Mouse (Mus musculus): ENCODE measurements around the gene BC048562. TPM values are rescaled to one million over a fixed set of nuclear protein-coding genes. Genes with fewer than 3 reads are reported as not detected.

The BC048562 gene
- total RNA-seq (2021) = not detected
- long read RNA-seq, experiment 1 = 0 reads
- long read RNA-seq, experiment 2 = 0 reads

DNA sequence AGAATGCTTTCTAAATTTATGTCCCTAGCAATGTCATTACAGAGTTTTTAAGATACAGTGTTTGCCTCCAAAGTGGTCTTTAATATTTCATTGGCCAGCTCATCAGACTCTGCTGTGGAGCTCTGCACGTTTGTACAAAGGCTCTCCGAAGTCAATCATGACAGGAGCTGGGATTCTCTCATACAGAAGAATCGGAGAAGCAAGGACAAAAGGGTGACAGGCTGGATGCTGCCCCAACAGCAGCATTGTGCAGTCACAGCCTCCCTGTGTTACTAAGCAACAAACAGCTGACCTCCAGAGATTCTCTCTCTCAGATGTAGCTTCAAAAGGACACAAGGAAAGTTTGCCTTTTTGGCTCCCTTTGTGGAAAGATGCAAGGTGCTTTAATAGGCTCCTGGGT, at the start of gene BC048562:
TSS of gene BC048562 (plus strand) at position 301 of the 400 bp plus-strand sequence.
- DNase-seq = no peak

DNA sequence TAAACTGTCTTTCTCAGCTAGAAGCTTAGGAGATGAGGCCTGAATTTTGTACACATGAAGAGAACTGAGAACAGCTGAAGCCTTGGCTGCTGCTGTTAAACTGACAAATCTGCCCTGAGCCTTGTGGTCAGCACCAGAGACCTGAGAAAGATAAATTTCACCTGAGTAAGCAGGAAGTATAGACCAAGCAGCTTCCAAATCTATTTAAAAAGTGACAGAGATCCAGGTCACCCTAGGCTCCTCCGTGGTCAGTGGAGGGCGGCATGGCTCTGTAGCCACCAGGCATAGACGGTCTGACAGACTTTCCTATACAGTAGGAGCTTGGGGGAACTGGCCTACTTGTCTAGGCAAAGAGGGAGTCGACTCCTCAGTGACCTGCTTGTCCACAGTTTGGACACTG, 49.5 kb upstream of the BC048562 start:
- DNase-seq = no peak

GRCm38 (mm10) chr9:108388601-108389000, 47.7 kb upstream of the BC048562 start:
- DNase-seq = no peak

DNA sequence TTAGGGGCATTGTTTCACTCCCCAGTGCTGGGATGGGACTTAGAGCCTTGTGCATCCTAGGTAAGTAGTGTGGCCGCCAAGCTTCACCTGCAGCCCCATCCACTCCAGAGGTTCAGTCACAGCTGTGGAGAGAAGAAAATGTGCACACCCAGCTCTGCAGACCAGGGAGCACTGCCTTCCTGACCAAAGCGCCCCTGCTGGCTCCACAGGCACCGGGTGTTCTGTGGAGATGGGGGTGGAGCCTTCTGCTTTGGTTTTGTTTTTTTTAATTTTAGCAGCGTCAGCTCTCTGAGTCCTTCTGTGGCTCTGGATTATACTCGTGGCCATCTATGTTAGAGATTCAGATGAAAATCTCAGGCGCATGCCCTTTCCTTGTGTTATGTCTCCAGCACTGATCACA, 47.1 kb upstream of the BC048562 start:
- no peak for DNase-seq

DNA sequence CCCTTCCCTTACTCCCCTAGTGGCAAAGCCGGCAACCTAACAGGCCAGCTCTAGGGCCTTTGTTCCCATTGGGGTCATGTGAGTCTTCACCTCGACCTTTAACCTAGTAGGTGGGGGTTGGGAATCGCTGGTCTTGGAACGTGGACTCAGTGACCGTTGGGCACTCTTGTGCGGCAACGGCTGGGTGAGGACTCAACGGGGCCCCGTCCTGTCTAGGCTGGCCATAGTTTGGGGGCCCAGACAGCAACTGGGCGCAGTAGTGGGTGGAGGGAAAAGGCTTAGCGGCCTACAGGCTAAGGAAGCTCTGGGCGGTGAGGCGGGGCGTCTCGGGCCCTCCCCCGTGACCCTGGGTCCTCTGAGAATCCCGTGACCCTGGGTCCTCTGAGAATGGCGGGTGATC, 43.6 kb upstream of the BC048562 start, which contains the start of gene 1700102P08Rik:
TSS of gene 1700102P08Rik (plus strand) at position 130 of the 400 bp plus-strand sequence.
- DNase-seq = peak; percentile 36

DNA sequence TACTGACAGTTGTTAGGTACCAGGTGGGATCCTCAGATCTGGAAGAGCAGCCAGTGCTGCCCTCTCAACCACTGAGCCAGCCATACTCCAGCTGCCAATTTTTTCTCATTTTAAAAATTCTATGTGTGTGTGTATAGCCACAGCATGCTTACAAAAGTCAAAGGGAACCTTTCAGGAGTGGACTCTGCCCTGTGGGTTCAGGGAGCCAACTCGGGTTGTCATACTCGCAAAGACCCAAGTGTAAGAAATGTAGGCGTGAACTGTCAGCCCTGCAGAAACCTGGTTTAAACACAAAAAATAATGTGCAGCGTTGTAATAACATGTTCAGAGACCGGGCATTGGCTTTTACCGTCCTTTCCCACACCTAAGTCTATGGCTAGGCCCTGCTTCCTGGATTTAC, 42.1 kb upstream of the BC048562 start:
- no peak for DNase-seq

DNA sequence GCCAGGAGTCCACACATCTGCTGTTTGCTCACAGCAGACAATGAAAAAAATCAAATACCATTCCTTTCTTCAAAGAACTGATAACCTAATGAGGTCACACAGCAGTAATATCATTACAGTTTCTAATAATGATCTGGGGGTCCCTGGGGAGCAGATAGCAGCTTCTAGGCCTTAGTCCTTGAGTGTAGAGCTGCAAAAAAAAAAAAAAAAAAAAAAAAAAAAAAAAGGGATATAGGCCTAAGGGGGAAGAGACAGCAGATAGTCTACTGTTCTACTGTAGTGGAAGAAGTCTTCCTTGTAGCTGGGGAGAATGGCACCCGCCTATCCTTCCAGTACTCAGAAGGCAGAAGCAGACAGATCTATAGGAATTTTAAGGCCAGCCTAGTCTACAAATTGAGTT, 40.9 kb upstream of the BC048562 start:
- DNase-seq = no peak

DNA sequence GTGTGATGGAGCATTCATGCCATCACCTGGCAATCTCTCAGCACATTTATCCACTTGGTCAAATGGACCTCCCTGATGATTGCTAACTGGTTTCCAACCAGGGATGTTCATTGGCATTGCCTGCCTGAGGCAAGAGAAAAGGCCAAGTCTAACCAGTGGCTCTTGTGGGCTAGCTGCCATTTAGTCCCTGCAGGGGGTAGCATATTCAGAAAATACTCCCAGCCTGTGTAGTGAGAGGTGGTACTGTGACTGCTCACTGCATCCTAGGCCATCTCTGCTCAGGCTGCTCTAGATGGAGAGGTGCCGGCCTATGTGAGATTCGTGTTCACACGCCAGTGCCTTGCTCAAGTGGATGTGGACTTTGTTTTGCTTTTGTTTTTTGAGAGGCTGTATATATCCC, 38.0 kb upstream of the BC048562 start:
- DNase-seq = no peak

GRCm38 (mm10) chr9:108401186-108401960, 34.9 kb upstream of the BC048562 start:
- peak; percentile 45 for DNase-seq

DNA sequence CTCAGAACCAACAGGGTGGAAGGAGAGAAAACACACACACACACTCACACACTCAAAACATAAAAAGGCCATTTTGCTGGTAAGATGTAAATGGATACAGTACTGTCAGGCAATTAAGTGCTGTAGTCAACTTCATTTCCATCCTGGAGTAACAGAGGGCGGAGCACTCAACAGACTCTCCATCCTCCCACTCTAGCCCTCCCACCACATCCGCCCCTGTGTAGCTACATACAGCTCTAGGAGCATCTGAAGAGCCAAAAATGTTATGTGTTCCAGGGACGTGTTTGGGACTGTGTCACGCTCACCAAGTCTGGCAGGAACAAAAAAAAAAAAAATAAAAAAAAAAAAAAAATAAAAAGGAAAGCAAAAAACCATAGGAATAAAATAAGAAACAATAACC, 33.2 kb upstream of the BC048562 start:
- no peak for DNase-seq

GRCm38 (mm10) chr9:108404451-108404850, 31.8 kb upstream of the BC048562 start:
- DNase-seq = no peak

DNA sequence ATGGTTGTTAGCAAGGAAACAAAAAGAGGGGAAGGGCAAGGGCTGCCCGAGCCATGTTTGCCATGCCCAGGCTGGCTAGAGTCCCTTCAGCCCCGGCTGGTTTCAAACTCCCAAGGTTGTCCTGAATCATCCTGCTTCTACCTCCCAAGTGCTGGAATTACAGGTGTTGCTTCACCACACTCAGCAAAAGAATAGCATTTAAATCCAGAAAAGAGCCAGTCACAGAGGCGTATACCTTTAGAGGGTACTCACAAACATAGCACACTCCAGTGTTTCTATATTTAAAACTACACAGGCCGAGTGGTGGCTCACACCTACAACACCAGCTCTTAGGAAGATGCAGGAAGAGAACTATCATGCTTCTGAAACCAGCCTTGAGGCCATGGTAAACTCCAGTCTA, 26.7 kb upstream of the BC048562 start:
- no peak for DNase-seq

DNA sequence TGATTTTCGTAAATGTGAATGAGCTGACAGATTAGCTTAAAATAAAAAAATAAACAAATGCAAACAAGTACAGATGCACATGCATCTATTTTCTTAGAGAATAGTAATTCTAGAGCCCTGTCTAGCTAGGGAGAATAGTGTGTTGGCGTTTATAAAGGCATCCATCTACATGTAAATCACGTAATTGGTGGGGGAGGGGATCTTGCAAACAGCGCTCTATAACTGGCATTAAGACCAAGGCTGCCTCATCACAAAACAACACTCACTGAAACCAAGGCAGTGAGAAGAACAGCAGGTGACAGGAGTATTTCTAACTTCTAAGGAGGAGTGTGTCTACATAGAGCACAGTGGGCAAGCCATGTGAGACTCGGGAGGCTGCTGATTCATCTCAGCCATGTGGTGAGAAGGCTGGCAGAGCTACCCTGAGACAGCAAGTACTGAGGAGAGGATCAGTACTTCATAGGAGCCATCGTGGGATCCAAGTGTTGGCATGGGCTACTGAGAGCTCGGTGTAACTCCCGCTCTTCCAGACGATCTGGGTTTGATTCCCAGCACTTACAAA, 24.8 kb upstream of the BC048562 start:
- DNase-seq = no peak

DNA sequence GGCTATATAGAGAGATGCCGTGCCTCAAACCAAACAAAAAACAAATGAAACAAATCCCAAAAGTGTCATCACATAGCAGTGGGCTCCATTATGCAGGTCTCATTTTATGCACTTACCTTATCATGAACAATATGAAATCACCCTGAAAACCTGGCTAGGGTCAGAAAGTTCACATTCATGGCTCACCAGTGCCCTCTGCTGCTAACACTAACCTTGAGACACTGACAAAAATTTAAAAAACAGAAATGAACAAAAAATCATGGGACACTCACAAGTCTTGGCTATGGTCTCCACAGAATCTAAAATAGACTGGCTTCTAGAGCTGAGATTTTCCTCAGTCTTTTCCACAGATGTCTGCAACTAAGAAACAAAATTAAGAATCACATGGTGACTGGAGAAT, 24.1 kb upstream of the BC048562 start:
- peak; percentile 59 for DNase-seq

DNA sequence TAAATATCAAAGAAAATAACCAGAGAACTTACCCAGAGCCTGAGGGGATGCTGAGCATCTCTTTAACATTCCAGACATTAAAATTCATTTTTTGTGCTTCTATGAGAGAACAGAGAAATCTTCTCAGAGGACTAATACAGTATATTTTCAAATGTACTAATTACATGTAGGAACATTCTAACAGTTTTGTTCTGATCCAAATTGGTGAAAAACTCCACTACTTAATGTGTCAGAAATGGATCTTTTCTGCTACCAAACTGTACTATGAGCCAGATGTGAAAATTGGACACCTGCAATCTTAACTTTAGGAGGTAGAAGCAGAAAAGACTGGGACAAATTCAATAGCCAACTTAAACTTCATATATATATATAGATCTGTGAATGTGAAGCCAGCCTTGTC, 7.9 kb upstream of the BC048562 start, which contains the start of gene Ccdc36:
TSS of gene Ccdc36 (minus strand) at position 101 of the 400 bp plus-strand sequence.
- DNase-seq = no peak

DNA sequence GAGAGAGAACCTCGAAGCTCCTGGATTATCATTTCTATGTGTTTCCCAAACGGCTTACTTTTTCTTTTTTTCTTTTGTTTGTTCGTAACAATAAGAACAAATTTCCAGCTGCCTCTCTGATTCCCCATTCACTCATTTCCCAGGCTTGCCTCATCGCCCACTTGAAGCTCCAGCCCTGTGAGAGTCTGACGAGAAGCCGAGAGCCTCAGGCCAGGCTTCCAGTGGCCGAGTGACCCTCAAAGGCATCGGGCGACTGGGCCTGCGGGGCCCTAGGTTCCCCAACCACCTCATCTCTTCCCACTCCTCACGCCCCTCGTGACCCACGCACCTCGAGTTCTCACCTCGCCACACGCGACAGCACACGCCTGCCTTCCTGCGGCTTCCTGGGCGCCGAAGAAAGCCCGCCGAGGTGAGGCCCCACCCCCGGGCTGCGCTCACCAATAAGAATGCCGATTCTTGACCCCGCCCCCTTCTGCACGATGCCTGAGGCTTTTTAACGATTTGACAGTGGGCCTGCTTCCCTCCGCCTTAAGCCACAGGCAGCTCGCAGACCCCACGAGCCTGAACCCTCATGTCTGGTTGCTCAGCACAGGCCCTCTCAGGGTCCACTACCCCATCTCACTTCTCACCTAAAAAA, 4.7 kb upstream of the BC048562 start:
- DNase-seq = no peak

GRCm38 (mm10) chr9:108439176-108439575, 2.9 kb downstream of the BC048562 start:
- no peak for DNase-seq

- no peak for DNase-seq
These were observed 4.2 kb downstream of the BC048562 start for GRCm38 (mm10) chr9:108440485-108440884.

- DNase-seq = no peak
These were observed 5.1 kb downstream of the BC048562 start for GRCm38 (mm10) chr9:108441236-108441919.

DNA sequence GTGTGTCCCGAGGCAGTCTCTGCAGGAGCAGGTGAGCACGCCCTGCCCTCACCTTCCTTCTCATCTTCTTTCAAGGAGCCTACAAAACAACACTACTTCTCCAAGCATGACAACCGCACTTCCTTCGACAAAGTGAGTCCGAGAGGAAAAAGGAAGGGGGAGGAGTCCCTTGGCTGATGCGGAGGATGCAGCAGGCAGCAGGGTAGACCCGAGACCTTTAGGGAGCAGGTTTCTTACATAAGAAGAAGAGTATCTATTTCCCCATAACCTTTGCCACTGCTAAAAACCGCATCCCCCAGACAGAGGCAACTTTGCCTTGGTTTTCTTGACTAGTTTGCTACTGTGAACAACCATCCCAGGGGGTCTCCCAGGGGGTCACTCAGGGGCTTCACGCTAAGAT, 8.8 kb downstream of the BC048562 start:
- no peak for DNase-seq

DNA sequence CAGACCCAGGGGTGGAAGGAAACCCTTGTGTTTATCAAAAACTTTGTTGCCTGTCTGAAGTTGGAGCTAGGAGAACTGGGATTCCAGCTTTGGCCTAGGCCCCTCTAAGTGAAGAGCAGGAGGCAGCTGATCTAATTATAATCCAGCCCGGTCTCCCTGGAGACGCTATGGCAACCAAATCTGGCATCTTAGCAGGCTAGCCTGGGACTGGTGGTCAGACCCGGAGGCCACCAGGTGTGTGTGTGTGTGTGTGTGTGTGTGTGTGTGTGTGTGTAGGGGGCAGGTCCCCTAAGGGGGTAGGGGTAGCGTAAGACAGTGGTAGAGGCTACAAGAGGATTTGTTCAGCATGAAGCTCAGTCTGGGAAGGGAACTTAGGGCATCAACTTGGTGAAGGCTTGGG, 13.6 kb downstream of the BC048562 start:
- peak; percentile 63 for DNase-seq

- DNase-seq = peak; percentile 52
These were observed 14.2 kb downstream of the BC048562 start for GRCm38 (mm10) chr9:108450292-108451169.
